Mouse (Mus musculus) small intestine, adult 2 months (tissue): ENCODE results near the gene Ifitm1.

ENCODE experiments used
- CTCF ChIP-seq: fragments of 200-500 bp; IDR thresholded peaks from 2 replicates; pipeline ENCODE4 v1.5.1; 2012; ENCODE audit warnings: low read depth, mild to moderate bottlenecking, control low read depth, inconsistent platforms, low read length, moderate library complexity, mixed read lengths; ENCODE audit not compliant: insufficient replicate concordance, insufficient read length; ENCODE audit errors: extremely low read depth
- POLR2A ChIP-seq: fragments of 200-500 bp; IDR thresholded peaks from 2 replicates; pipeline ENCODE4 v1.6.1; 2012; ENCODE audit warnings: low read depth, mild to moderate bottlenecking, control low read depth, inconsistent platforms, low read length, moderate library complexity

- no peak for TF ChIP-seq POLR2A
- TF ChIP-seq CTCF: no peak
Observed at GRCm38 (mm10) chr7:140975465-140975864, 8.4 kb downstream of the Ifitm1 start.
